Mouse (Mus musculus): ENCODE measurements at regions not wholly inside any gene's neighbourhood (a gene's known extent, or its start where the extent isn't known, plus 50 kb on each side); places are given as distances from the start of the nearest gene placed in this dataset.

- no peak for DNase-seq
These were observed 116.0 kb upstream of the Thumpd2 start for GRCm38 (mm10) chr17:81180813-81181424.

GRCm38 (mm10) chr17:81176306-81176705, 111.4 kb upstream of the Thumpd2 start:
- no peak for DNase-seq

- no peak for DNase-seq
These were observed 111.0 kb upstream of the Thumpd2 start for GRCm38 (mm10) chr17:81175877-81176276.

- no peak for DNase-seq
These were observed 108.1 kb upstream of the Thumpd2 start for GRCm38 (mm10) chr17:81172943-81173342.

- no peak for DNase-seq
These were observed 104.2 kb upstream of the Thumpd2 start for GRCm38 (mm10) chr17:81169118-81169517.

- no peak for DNase-seq
These were observed 85.8 kb upstream of the Thumpd2 start for GRCm38 (mm10) chr17:81150730-81151129.

GRCm38 (mm10) chr17:81134702-81135101, 69.8 kb upstream of the Thumpd2 start:
- no peak for DNase-seq

GRCm38 (mm10) chr17:81133227-81133626, 68.3 kb upstream of the Thumpd2 start:
- peak; percentile 49 for DNase-seq
